Mouse (Mus musculus): ENCODE measurements at regions not wholly inside any gene's neighbourhood (a gene's known extent, or its start where the extent isn't known, plus 50 kb on each side); places are given as distances from the start of the nearest gene placed in this dataset.

DNA sequence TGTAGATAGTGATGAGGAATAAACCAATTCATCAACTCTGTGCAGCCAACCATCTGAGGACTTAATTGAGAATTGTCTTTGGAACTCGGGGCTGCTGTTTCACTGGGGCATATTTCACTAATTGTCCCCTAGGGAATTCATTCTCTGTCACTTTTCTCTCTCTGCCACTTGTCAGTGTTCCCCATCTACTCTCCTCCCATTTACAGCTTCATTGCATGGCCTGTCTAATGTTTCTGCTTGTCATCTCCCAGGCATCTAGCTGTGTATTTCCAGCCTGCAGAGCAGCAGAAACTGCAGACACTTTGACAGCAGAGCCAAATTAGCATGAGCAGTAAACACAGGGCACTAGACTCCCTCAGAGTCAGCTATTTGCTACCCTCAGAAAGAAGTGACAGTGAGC, 1105.2 kb downstream of the Ntrk3 start:
- no peak for TF ChIP-seq POLR2A (IDR thresholded peaks at IDR 0.05; ENCODE audit: insufficient read depth, low read depth, low read length)
- TF ChIP-seq CTCF (IDR thresholded peaks at IDR 0.05): no peak
- no peak for TF ChIP-seq EP300 (IDR thresholded peaks at IDR 0.05; ENCODE audit: insufficient read depth, low read depth, low read length)

Data from heart, adult 2 months (tissue).